Mouse (Mus musculus): ENCODE results near the gene Stc2.

- no peak for TF ChIP-seq CTCF (IDR thresholded peaks at IDR 0.05)
- no peak for TF ChIP-seq EP300 (IDR thresholded peaks at IDR 0.05)
Measured at GRCm38 (mm10) chr11:31394026-31394425, 24.2 kb upstream of the Stc2 start.

All from lung, postnatal 0 days (tissue).